Mouse (Mus musculus): ENCODE measurements around the gene Ccdc7b.
"Not testable (repeated sequence)": the region's sequence is repeated elsewhere in the genome, so short reads cannot be mapped to it uniquely, and the experiment has no call there.

Gene Ccdc7b

DNA sequence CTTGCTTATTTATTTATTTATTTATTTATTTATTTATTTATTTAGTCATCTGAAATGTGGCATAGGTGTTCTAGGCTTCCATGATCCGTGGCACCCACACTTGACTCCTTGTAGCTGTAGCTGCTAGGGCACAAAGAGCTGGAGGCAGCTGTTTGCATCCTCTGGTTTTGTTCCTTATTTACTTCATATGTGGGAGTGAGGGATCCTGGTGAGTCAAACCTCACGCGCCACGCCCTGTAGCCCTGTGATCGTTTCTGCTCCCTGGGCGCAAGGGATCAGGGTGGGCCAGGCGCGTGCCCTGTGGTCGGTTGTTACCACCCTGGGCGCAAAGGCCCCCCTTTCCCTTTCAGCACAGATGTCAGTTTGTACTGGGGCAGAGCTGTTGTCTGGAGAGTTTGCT lies at the start of gene Ccdc7b:
Ccdc7b (plus strand) TSS at position 301 of the 400 bp plus-strand sequence.
- DNase-seq (ENCODE audit: low spot score), result not testable (repeated sequence)

- DNase-seq (ENCODE audit: low spot score), result not testable (repeated sequence)
Measured at GRCm38 (mm10) chr8:129065417-129065816, 1.5 kb upstream of the Ccdc7b start, which contains the start of gene Ccdc7a. Gene Ccdc7a (minus strand): TSS chr8:129065517.

DNA sequence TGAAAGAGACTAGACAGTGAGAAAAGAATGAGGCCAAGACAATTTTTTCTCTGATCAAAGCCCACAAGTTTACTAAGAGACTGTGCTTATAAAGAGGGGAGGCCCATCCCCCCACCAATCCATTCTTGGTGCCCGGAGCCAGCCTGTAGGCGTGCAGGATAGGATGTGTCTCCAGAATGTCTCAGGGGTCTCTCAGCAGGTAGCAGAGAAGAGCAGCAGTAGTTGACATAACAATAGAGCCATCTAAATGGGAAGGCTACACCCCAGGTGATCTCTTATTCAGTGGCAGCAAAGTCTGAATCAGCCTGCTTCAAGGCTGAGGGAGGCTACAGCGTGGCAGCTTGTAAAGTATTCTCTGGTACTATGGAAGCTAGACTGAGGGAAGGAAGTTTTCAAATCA lies 48.8 kb downstream of the Ccdc7b start:
- DNase-seq (ENCODE audit: low spot score), result not testable (repeated sequence)

GRCm38 (mm10) chr8:129131561-129131960 lies 64.6 kb downstream of the Ccdc7b start, which contains the start of gene Gm10999:
Gene Gm10999 (minus strand): TSS chr8:129131661.
- DNase-seq (ENCODE audit: low spot score), result no peak

DNA sequence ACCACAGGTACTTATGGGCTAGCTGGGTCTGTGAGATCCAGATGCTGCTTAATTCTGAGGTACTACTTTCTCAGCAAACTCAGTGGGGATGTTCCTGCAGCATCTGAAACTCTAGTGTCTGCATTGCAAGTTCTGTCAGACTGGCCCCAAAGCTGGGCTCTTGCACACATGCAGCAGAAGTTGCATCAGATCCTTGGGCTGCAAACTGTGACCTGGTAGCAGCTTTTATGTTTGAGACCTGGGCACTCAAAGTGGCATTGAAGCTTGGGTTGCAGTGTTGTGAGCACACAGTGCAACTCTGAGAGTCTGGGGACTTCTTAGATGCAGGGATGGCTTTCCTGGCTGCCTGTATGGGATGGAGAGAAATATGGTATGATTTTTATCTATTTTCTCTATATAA lies 66.5 kb downstream of the Ccdc7b start:
- no peak for DNase-seq (ENCODE audit: low spot score)

Measured in urinary bladder, postnatal 10 days (tissue).